Mouse (Mus musculus) ES-E14 (cell line): ENCODE results near the gene Nat8f5. TPM values are rescaled to one million over a fixed set of nuclear protein-coding genes. Genes with fewer than 3 reads are reported as not detected.

ENCODE experiments used
- DNase-seq: peaks from one replicate; pipeline ENCODE4 v3.0.0-alpha.2; 2013; ENCODE audit warnings: low read depth, low spot score
- H3K27ac ChIP-seq: 2 replicates; pipeline ENCODE4 v1.5.1; 2012; ENCODE audit warnings: low read depth, mild to moderate bottlenecking, low read length, moderate library complexity, mixed read lengths; ENCODE audit not compliant: poor library complexity, insufficient read depth, severe bottlenecking
- H3K36me3 ChIP-seq: 2 replicates; pipeline ENCODE4 v1.6.1; 2012; ENCODE audit warnings: mild to moderate bottlenecking, low read length, moderate library complexity, mixed read lengths; ENCODE audit not compliant: control insufficient read depth, poor library complexity, insufficient read depth, severe bottlenecking
- H3K4me1 ChIP-seq, 2 experiments: fragments of 150-350 bp in 1 of 2; sonication (generic) in 1 of 2; 2 replicates each; pipeline ENCODE4 v1.6.1; 2012; ENCODE audit warnings: low read length in 2 of 2, mild to moderate bottlenecking in 1 of 2, mixed read lengths in 1 of 2; ENCODE audit not compliant: control insufficient read depth in 2 of 2, insufficient read depth in 2 of 2, poor library complexity in 1 of 2
- H3K4me3 ChIP-seq, 2 experiments: fragments of 150-350 bp in 1 of 2; sonication (generic) in 1 of 2; 2 replicates each; pipeline ENCODE4 v1.5.1; 2012; ENCODE audit warnings: low read length in 2 of 2, low read depth in 1 of 2, mild to moderate bottlenecking in 1 of 2, mixed read lengths in 1 of 2; ENCODE audit not compliant: insufficient read depth in 1 of 2, poor library complexity in 1 of 2, severe bottlenecking in 1 of 2
- H3K9ac ChIP-seq: 2 replicates; pipeline ENCODE4 v1.6.1; 2012; ENCODE audit warnings: low read depth, mild to moderate bottlenecking, low read length, mixed read lengths; ENCODE audit not compliant: poor library complexity, insufficient read depth, severe bottlenecking
- H3K9me3 ChIP-seq: fragments of 150-350 bp; sonication (generic); 2 replicates; pipeline ENCODE4 v1.6.1; 2012; ENCODE audit warnings: low read depth, mild to moderate bottlenecking, low read length; ENCODE audit not compliant: control insufficient read depth, insufficient read depth
- CHD2 ChIP-seq: IDR thresholded peaks from 2 replicates; pipeline ENCODE4 v1.6.1; 2014; ENCODE audit warnings: mild to moderate bottlenecking, low read depth, low read length, inconsistent platforms
- HCFC1 ChIP-seq: IDR thresholded peaks from 2 replicates; pipeline ENCODE4 v1.6.1; 2012; ENCODE audit warnings: low read length, inconsistent platforms, borderline replicate concordance; ENCODE audit not compliant: insufficient read depth
- MAFK ChIP-seq: IDR thresholded peaks from 2 replicates; pipeline ENCODE4 v1.6.1; 2014; ENCODE audit warnings: mild to moderate bottlenecking, low read depth, low read length, inconsistent platforms; ENCODE audit not compliant: insufficient read depth
- ZC3H11A ChIP-seq: IDR thresholded peaks from 2 replicates; pipeline ENCODE4 v1.6.1; 2012; ENCODE audit warnings: low read depth, mild to moderate bottlenecking, inconsistent platforms, low read length, borderline replicate concordance
- ZNF384 ChIP-seq: IDR thresholded peaks from 2 replicates; pipeline ENCODE4 v1.6.1; 2012; ENCODE audit warnings: low read depth, low read length, inconsistent platforms
- in situ Hi-C, 2 experiments: fragments of 600-800 bp; cut with MboI; formaldehyde crosslinking; loops; one replicate each; pipeline ENCODE4 v1.15.1; 2025; ENCODE audit warnings: low sequenced_read_pairs in 2 of 2, inconsistent platforms in 1 of 2; ENCODE audit not compliant: unreplicated experiment in 2 of 2
- total RNA-seq: library from RNA; depleted of rRNA; stranded (reverse); fragments of 300-350 nt; gene quantifications from 2 replicates; pipeline ENCODE4 v1.2.3, GENCODE M21; 2012

Gene Nat8f5
- total RNA-seq, 1 experiment: not detected

DNA sequence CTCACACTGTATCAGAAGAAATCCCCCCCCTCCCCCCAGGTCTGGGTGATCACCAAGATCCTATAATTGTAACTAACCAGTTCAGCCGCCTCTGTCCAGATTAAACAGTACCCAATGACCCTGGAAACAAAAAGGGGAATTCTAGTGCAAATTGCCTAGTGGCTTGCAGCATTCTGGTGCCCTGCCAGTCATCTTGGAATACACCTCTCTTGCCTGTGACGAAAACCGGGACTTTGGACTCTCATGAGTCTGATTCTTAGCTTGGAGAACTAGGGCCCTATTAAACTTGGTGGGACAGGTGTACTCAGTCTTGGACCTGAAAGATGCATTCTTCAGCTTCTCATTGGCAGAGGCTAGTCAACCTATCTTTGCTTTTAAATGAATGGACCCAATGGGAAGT is 32.7 kb upstream of the Nat8f5 start:
- TF ChIP-seq MAFK (no peak), CHD2 (no peak), HCFC1 (no peak), ZNF384 (no peak), ZC3H11A (no peak)
- Histone ChIP-seq H3K4me1 (peaks cover 2 to 19% of the 10 kb centered on the region in 2 experiments; a peak in 3 of 4 replicates), H3K9me3 (no peaks in the 10 kb centered on the region), H3K27ac (no peak overlapping the region), H3K36me3 (no peaks in the 10 kb centered on the region), H3K9ac (no peak overlapping the region), H3K4me3 (no peak overlapping the region)
- DNase-seq: no peak
- in situ Hi-C loops: no loop called here

GRCm38 (mm10) chr6:85851062-85851773 is 30.4 kb upstream of the Nat8f5 start:
- no peaks in the 10 kb centered on the region for H3K9me3 ChIP-seq
- no peak overlapping the region for H3K9ac ChIP-seq
- TF ChIP-seq HCFC1: no peak
- no peak for TF ChIP-seq CHD2
- TF ChIP-seq MAFK: no peak
- TF ChIP-seq ZC3H11A: no peak
- TF ChIP-seq ZNF384: no peak
- no peak overlapping the region for H3K27ac ChIP-seq
- in situ Hi-C loops: no loop called here
- peaks cover 5 to 27% of the 10 kb centered on the region in 2 experiments for H3K4me1 ChIP-seq
- H3K36me3 ChIP-seq: no peaks in the 10 kb centered on the region
- no peak overlapping the region for H3K4me3 ChIP-seq
- no peak for DNase-seq

GRCm38 (mm10) chr6:85849240-85849639 is 28.5 kb upstream of the Nat8f5 start:
- Histone ChIP-seq H3K4me1 (peaks cover 5 to 27% of the 10 kb centered on the region in 2 experiments), H3K9ac (no peak overlapping the region), H3K36me3 (no peaks in the 10 kb centered on the region), H3K9me3 (no peaks in the 10 kb centered on the region), H3K27ac (no peak overlapping the region), H3K4me3 (no peak overlapping the region)
- TF ChIP-seq ZNF384 (no peak), ZC3H11A (no peak), MAFK (no peak), CHD2 (no peak), HCFC1 (no peak)
- DNase-seq: no peak
- in situ Hi-C loops: no loop called here

- in situ Hi-C loops: no loop called here
- no peak overlapping the region for H3K4me3 ChIP-seq
- TF ChIP-seq HCFC1 (no peak), ZC3H11A (no peak)
- H3K9me3 ChIP-seq: no peaks in the 10 kb centered on the region
- DNase-seq: no peak
- no peak overlapping the region for H3K27ac ChIP-seq
- no peak overlapping the region for H3K9ac ChIP-seq
- H3K4me1 ChIP-seq: peaks cover 5 to 27% of the 10 kb centered on the region in 2 experiments
- no peaks in the 10 kb centered on the region for H3K36me3 ChIP-seq
Observed at GRCm38 (mm10) chr6:85848140-85848539, 27.4 kb upstream of the Nat8f5 start.
